Mouse (Mus musculus) heart, postnatal 0 days (tissue): ENCODE results near the gene Tmem129.

Experiments used
- CTCF ChIP-seq: IDR thresholded peaks from 2 replicates; pipeline ENCODE4 v1.5.1; 2016; ENCODE audit warnings: antibody characterized with exemption, control low read depth, low read depth
- EP300 ChIP-seq: IDR thresholded peaks from 2 replicates; pipeline ENCODE4 v1.6.1; 2016; ENCODE audit warnings: antibody characterized with exemption, low read depth

- TF ChIP-seq CTCF (no peak), EP300 (no peak)
These were observed 29.4 kb downstream of the Tmem129 start for GRCm38 (mm10) chr5:33628820-33629300.
